Comparison of ENCODE assay signal across 8 mouse cellular contexts in the genomic region with DNA sequence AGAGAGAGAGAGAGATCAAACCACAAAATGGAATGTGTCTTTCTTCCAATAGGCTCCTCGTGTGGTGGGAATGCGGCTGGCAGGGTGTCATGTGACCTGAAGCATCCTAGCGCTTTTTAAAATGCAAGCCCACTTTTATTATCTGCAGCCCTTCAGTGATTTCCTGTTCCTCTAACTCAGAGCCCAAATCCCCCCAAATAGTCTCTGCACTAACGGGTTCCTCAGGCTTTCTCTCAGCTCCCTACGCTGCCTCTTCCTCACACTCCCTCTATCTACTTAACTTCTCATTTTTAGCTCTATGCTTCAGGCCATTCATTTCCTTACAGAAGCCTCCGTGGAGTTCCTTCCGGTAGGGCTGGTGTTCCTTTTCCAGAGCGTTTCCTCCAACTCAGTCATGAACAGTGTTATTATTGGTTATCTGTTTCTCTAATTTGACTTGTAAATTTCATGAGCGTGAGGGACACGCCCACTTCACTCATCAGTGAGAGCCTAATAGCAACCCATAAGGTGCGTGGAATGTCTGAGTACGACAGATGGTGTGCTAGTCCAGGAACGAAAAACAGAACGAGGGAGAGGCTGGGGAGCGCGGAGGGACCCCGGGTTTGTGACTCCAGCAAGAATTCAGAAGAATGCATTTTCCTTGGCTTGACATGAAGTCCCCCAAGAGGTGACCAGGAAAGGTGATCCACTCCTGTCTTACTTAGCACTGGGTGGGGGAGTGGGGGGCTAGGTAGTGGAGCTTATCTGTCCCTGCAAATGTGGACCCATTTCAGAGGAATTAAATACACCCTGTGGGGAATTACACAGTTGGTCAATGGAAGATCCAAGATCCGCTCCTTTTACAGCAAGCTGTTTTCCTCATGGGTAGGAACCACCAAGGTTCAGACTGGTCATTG. TPM values are rescaled to one million over a fixed set of nuclear protein-coding genes. Genes with fewer than 3 reads are reported as not detected.
DNase-seq lines count a peak whose midpoint lies in the region; ATAC-seq and TF ChIP-seq lines count a peak whose summit lies in the region.

No protein-coding gene starts in this region.

- no peak overlapping the region for H3K27ac ChIP-seq in gastrocnemius, adult 2 months
- peak overlapping the region; percentile 78 for H3K27ac ChIP-seq in MEL (ENCODE audit: control insufficient read depth, low read depth, low read length)
- H3K27ac ChIP-seq in embryonic facial prominence, embryonic 15.5 days (replicated peaks): no peak overlapping the region
- no peak overlapping the region for H3K27ac ChIP-seq in intestine, embryonic 15.5 days
- peak overlapping the region; percentile 68 for H3K27ac ChIP-seq in liver, embryonic 13.5 days

- no peak for DNase-seq in gastrocnemius, adult 2 months
- DNase-seq in gastrocnemius, postnatal 14 days: no peak
- DNase-seq in MEL (ENCODE audit: low read depth, low spot score): peak; percentile 95
- peak; percentile 64 for DNase-seq in liver, embryonic 13.5 days
- DNase-seq in retina, embryonic 14.5 days (ENCODE audit: low spot score): peak; percentile 33
- no peak for DNase-seq in gastrocnemius, postnatal 4 days (ENCODE audit: low spot score in 2 of 2)

- intact Hi-C loops in gastrocnemius, adult 2 months (cut with DNase I): no loop called here
- intact Hi-C loops in gastrocnemius, postnatal 14 days (cut with DNase I; ENCODE audit: low total_unique reads): no loop called here

- H3K27me3 ChIP-seq in MEL (ENCODE audit: control insufficient read depth in 1 of 2, insufficient read depth in 2 of 2, low read length in 2 of 2): no peaks in the 10 kb centered on the region
- H3K27me3 ChIP-seq in embryonic facial prominence, embryonic 15.5 days: no peaks in the 10 kb centered on the region
- H3K27me3 ChIP-seq in intestine, embryonic 15.5 days (replicated peaks): no peaks in the 10 kb centered on the region
- 0 out of 2 replicates have a peak, but pooled peaks cover 3% of the 10 kb centered on the region for H3K27me3 ChIP-seq in liver, embryonic 13.5 days

- H3K36me3 ChIP-seq in MEL (ENCODE audit: control insufficient read depth in 1 of 2, insufficient read depth in 2 of 2, low read length in 2 of 2): peaks cover 0 to 2% of the 10 kb centered on the region in 2 experiments; a peak in 1 of 4 replicates
- H3K36me3 ChIP-seq in embryonic facial prominence, embryonic 15.5 days: no peaks in the 10 kb centered on the region
- H3K36me3 ChIP-seq in intestine, embryonic 15.5 days: no peaks in the 10 kb centered on the region
- no peaks in the 10 kb centered on the region for H3K36me3 ChIP-seq in liver, embryonic 13.5 days

- peak overlapping the region; percentile 55 for H3K4me2 ChIP-seq in embryonic facial prominence, embryonic 15.5 days (replicated peaks)
- peak overlapping the region; percentile 59 for H3K4me2 ChIP-seq in intestine, embryonic 15.5 days (replicated peaks)
- H3K4me2 ChIP-seq in liver, embryonic 13.5 days: peak overlapping the region; percentile 79

- H3K4me3 ChIP-seq in gastrocnemius, adult 2 months: peak overlapping the region; percentile 45
- H3K4me3 ChIP-seq in MEL (ENCODE audit: control insufficient read depth in 1 of 2, insufficient read depth in 1 of 2, low read depth in 2 of 2, low read length in 2 of 2): peak overlapping the region; percentile 58 to 87
- H3K4me3 ChIP-seq in embryonic facial prominence, embryonic 15.5 days (replicated peaks): peak overlapping the region; percentile 32
- H3K4me3 ChIP-seq in intestine, embryonic 15.5 days (replicated peaks): peak overlapping the region; percentile 22
- H3K4me3 ChIP-seq in liver, embryonic 13.5 days (replicated peaks): peak overlapping the region; percentile 48

- ATAC-seq in embryonic facial prominence, embryonic 15.5 days (ENCODE audit: insufficient number of reproducible peaks, low FRiP score, low TSS enrichment, low read depth): no peak
- ATAC-seq in intestine, embryonic 15.5 days: peak; percentile 65
- ATAC-seq in liver, embryonic 13.5 days (ENCODE audit: low read depth): peak; percentile 81

- 19% methylated on average over 18 of the region's 18 CpGs for WGBS in embryonic facial prominence, embryonic 15.5 days
- WGBS in intestine, embryonic 15.5 days: 20% methylated on average over 18 of the region's 18 CpGs
- WGBS in liver, embryonic 13.5 days (ENCODE audit: insufficient replicate concordance): 6% methylated on average over 18 of the region's 18 CpGs

- peak overlapping the region; percentile 70 for H3K9ac ChIP-seq in MEL (ENCODE audit: control insufficient read depth, low read depth, low read length, poor library complexity, severe bottlenecking)
- no peak overlapping the region for H3K9ac ChIP-seq in embryonic facial prominence, embryonic 15.5 days
- no peak overlapping the region for H3K9ac ChIP-seq in intestine, embryonic 15.5 days
- H3K9ac ChIP-seq in liver, embryonic 13.5 days: peak overlapping the region; percentile 53

- TF ChIP-seq CTCF in gastrocnemius, adult 2 months (IDR thresholded peaks at IDR 0.05): no peak
- no peak for TF ChIP-seq CTCF in MEL (IDR thresholded peaks at IDR 0.05 in 2 of 3, conservative IDR thresholded peaks at IDR 0.05 in 1 of 3; ENCODE audit: control insufficient read depth in 1 of 3, insufficient read depth in 1 of 3, low read depth in 2 of 3, low read length in 3 of 3, poor library complexity in 1 of 3, severe bottlenecking in 1 of 3)

- peaks cover 1 to 5% of the 10 kb centered on the region in 2 experiments; a peak in 2 of 4 replicates for H3K4me1 ChIP-seq in MEL (ENCODE audit: control insufficient read depth in 1 of 2, insufficient read depth in 2 of 2, low read length in 2 of 2)
- H3K4me1 ChIP-seq in embryonic facial prominence, embryonic 15.5 days: peaks cover 14% of the 10 kb centered on the region
- H3K4me1 ChIP-seq in intestine, embryonic 15.5 days (replicated peaks): peaks cover 7% of the 10 kb centered on the region
- peaks cover 22% of the 10 kb centered on the region for H3K4me1 ChIP-seq in liver, embryonic 13.5 days (replicated peaks)

- no peaks in the 10 kb centered on the region; the same call in 1 of the 2 replicates for H3K79me2 ChIP-seq in MEL (ENCODE audit: control insufficient read depth, insufficient read depth, low read length, poor library complexity)

- peak; percentile 40 to 58; a peak in 2 of 4 replicates for TF ChIP-seq POLR2A in MEL (IDR thresholded peaks at IDR 0.05; ENCODE audit: control insufficient read depth in 1 of 2, insufficient read depth in 1 of 2, low read depth in 1 of 2, low read length in 2 of 2, poor library complexity in 1 of 2)

- TF ChIP-seq EP300 in MEL (IDR thresholded peaks at IDR 0.05; ENCODE audit: low read depth in 1 of 2, low read length in 2 of 2): peak in 1 of 2 experiments; percentile 65; a peak in 3 of 4 replicates

- H3K9me3 ChIP-seq in MEL (replicated peaks; ENCODE audit: insufficient read depth, low read length): no peaks in the 10 kb centered on the region
- no peaks in the 10 kb centered on the region for H3K9me3 ChIP-seq in embryonic facial prominence, embryonic 15.5 days (replicated peaks)
- no peaks in the 10 kb centered on the region for H3K9me3 ChIP-seq in intestine, embryonic 15.5 days
- H3K9me3 ChIP-seq in liver, embryonic 13.5 days (replicated peaks): no peaks in the 10 kb centered on the region

- TF ChIP-seq RAD21 in MEL (IDR thresholded peaks at IDR 0.05; ENCODE audit: low read depth, low read length): no peak

TF ChIP-seq in MEL, 35 proteins besides CTCF, POLR2A, EP300 and RAD21 (continues in another document):
- no peak for TF ChIP-seq BHLHE40 (IDR thresholded peaks at IDR 0.05; ENCODE audit: borderline replicate concordance, low read depth, low read length)
- no peak for TF ChIP-seq GABPA (IDR thresholded peaks at IDR 0.05; ENCODE audit: low read depth, low read length)
- no peak for TF ChIP-seq ZKSCAN1 (IDR thresholded peaks at IDR 0.05; ENCODE audit: low read depth, low read length)
- TF ChIP-seq UBTF (IDR thresholded peaks at IDR 0.05; ENCODE audit: borderline replicate concordance, insufficient read depth, low read depth, low read length): no peak
- no peak for TF ChIP-seq NRF1 (IDR thresholded peaks at IDR 0.05; ENCODE audit: insufficient read depth, low read depth, low read length, poor library complexity, severe bottlenecking)
- TF ChIP-seq HCFC1 (IDR thresholded peaks at IDR 0.05; ENCODE audit: low read depth, low read length): peak; percentile 67
- TF ChIP-seq ZNF384 (IDR thresholded peaks at IDR 0.05; ENCODE audit: low read depth, low read length): no peak
- TF ChIP-seq TBP (IDR thresholded peaks at IDR 0.05; ENCODE audit: low read depth, low read length): 0 out of 2 replicates have a peak, but pooled peaks have one; percentile 40
- TF ChIP-seq RCOR1 (IDR thresholded peaks at IDR 0.05; ENCODE audit: low read depth, low read length): peak; percentile 56; the same call in 1 of the 2 replicates
- no peak for TF ChIP-seq USF2 (IDR thresholded peaks at IDR 0.05; ENCODE audit: borderline replicate concordance in 1 of 2, insufficient read depth in 1 of 2, low read depth in 1 of 2, low read length in 2 of 2)
- TF ChIP-seq ELF1 (IDR thresholded peaks at IDR 0.05; ENCODE audit: low read depth, low read length): peak; percentile 85
- peak; percentile 63 for TF ChIP-seq NELFE (IDR thresholded peaks at IDR 0.05; ENCODE audit: low read depth, low read length)
- TF ChIP-seq MAX (IDR thresholded peaks at IDR 0.05; ENCODE audit: low read length): peak; percentile 53
- TF ChIP-seq CHD1 (IDR thresholded peaks at IDR 0.05; ENCODE audit: low read depth, low read length): no peak
- no peak for TF ChIP-seq E2F4 (IDR thresholded peaks at IDR 0.05; ENCODE audit: borderline replicate concordance, low read depth, low read length)
- TF ChIP-seq TAL1 (IDR thresholded peaks at IDR 0.05; ENCODE audit: low read length): peak; percentile 56
- 0 out of 2 replicates have a peak, but pooled peaks have one; percentile 28 for TF ChIP-seq MAZ (IDR thresholded peaks at IDR 0.05; ENCODE audit: low read depth, low read length)
- peak; percentile 52; the same call in 1 of the 2 replicates for TF ChIP-seq ETS1 (IDR thresholded peaks at IDR 0.05; ENCODE audit: low read depth, low read length)
- TF ChIP-seq MAFK (IDR thresholded peaks at IDR 0.05; ENCODE audit: borderline replicate concordance, low read depth, low read length): no peak

RNA-seq across cellular contexts. Expression of gene Cpsf6, which starts 38.2 kb away (rescaled TPM):
- total RNA-seq in gastrocnemius, adult 2 months (2021): 10 to 100 TPM; 21.8 to 26.0 TPM
- total RNA-seq in gastrocnemius, postnatal 14 days (2021): 10 to 100 TPM; 25.3 to 29.0 TPM
- 88.2 and 103 TPM in 2 replicates for total RNA-seq in MEL (2012; rRNA removed)
- 10 to 100 TPM in 1 of 2 experiments, not detected in 1; 85.7 TPM for polyA plus RNA-seq in MEL (2012; ENCODE audit: insufficient read depth in 1 of 2, insufficient read length in 2 of 2, low read depth in 1 of 2, low replicate concordance in 2 of 2, missing spikeins in 1 of 2)
- polyA plus RNA-seq in embryonic facial prominence, embryonic 15.5 days (2015; fragmentation: Nextera tagmentation; extraction: Ambion mirVana): 124 and 127 TPM in 2 replicates
- 112 and 129 TPM in 2 replicates for polyA plus RNA-seq in intestine, embryonic 15.5 days (2015; fragmentation: Nextera tagmentation; extraction: Ambion mirVana)
- 69.2 and 87.2 TPM in 2 replicates for polyA plus RNA-seq in liver, embryonic 13.5 days (2015; fragmentation: Nextera tagmentation; extraction: Ambion mirVana)
- total RNA-seq in gastrocnemius, postnatal 4 days (2021): 10 to 100 TPM; 64.2 to 73.4 TPM

Comparison
In these comparisons a context has a peak if more than half of its experiments do, and no peak if none do; other contexts are left out.
1. DNase-seq: peak in MEL (single experiment), liver, embryonic 13.5 days (single experiment) and retina, embryonic 14.5 days (single experiment); none in gastrocnemius, adult 2 months (single experiment), gastrocnemius, postnatal 14 days (single experiment) and gastrocnemius, postnatal 4 days (0 of 2).
2. H3K27ac ChIP-seq: peak in MEL (single experiment) and liver, embryonic 13.5 days (single experiment); none in gastrocnemius, adult 2 months (single experiment), embryonic facial prominence, embryonic 15.5 days (single experiment) and intestine, embryonic 15.5 days (single experiment).
3. H3K4me3 ChIP-seq: peak in every context shown above with its lines; median percentile 72 in MEL; 48 in liver, embryonic 13.5 days; 45 in gastrocnemius, adult 2 months; 32 in embryonic facial prominence, embryonic 15.5 days; 22 in intestine, embryonic 15.5 days.
4. H3K9ac ChIP-seq: peak in MEL (single experiment) and liver, embryonic 13.5 days (single experiment); none in embryonic facial prominence, embryonic 15.5 days (single experiment) and intestine, embryonic 15.5 days (single experiment).
5. Peak in every context shown above with its lines, with median percentiles within 50 percentile points of each other: H3K4me2 ChIP-seq.